Mouse (Mus musculus) forebrain, embryonic 11.5 days (tissue): ENCODE results near the gene Fntb. TPM values are rescaled to one million over a fixed set of nuclear protein-coding genes. Genes with fewer than 3 reads are reported as not detected.

Experiments
- ATAC-seq: fragments of 200-750 bp; cut with Nextera tagmentation; replicated peaks from 2 replicates; pipeline ENCODE4 v1.8.0; 2017; ENCODE audit warnings: moderate TSS enrichment; ENCODE audit not compliant: low FRiP score
- DNase-seq: peaks from one replicate; pipeline ENCODE4 v3.0.0-alpha.2; 2017; ENCODE audit warnings: low spot score
- H3K27ac ChIP-seq: fragments of 300-500 bp; sonication (generic); 2 replicates; pipeline ENCODE4 v1.5.1; 2014; ENCODE audit warnings: low read depth, low read length
- H3K27me3 ChIP-seq: fragments of 300-500 bp; sonication (generic); 2 replicates; pipeline ENCODE4 v1.6.1; 2014; ENCODE audit warnings: mild to moderate bottlenecking, low read length, mixed read lengths; ENCODE audit not compliant: control insufficient read depth, insufficient read depth
- H3K36me3 ChIP-seq: fragments of 300-500 bp; sonication (generic); 2 replicates; pipeline ENCODE4 v1.6.1; 2014; ENCODE audit warnings: mild to moderate bottlenecking, low read length, moderate library complexity, mixed read lengths; ENCODE audit not compliant: control insufficient read depth, insufficient read depth
- H3K4me1 ChIP-seq: fragments of 300-500 bp; sonication (generic); replicated peaks from 2 replicates; pipeline ENCODE4 v1.6.1; 2014; ENCODE audit warnings: low read length, mixed read lengths; ENCODE audit not compliant: control insufficient read depth, insufficient read depth
- H3K4me2 ChIP-seq: fragments of 300-500 bp; sonication (generic); 2 replicates; pipeline ENCODE4 v1.6.1; 2014; ENCODE audit warnings: low read depth, mild to moderate bottlenecking, low read length, moderate library complexity, mixed read lengths; ENCODE audit not compliant: severe bottlenecking
- H3K4me3 ChIP-seq: fragments of 300-500 bp; sonication (generic); 2 replicates; pipeline ENCODE4 v1.5.1; 2014; ENCODE audit warnings: low read depth, low read length
- H3K9ac ChIP-seq: fragments of 300-500 bp; sonication (generic); 2 replicates; pipeline ENCODE4 v1.6.1; 2014; ENCODE audit warnings: low read length
- H3K9me3 ChIP-seq: fragments of 300-500 bp; sonication (generic); 2 replicates; pipeline ENCODE4 v1.6.1; 2016; ENCODE audit warnings: low read length, mixed read lengths; ENCODE audit not compliant: control insufficient read depth
- WGBS: fragments of 180-500 bp; shearing (Covaris S2); extraction: QIAGEN DNeasy Blood & Tissue Kit; methylation state at CpG from one replicate; pipeline ENCODE4 v1.1.7; 2014; 5-methylcytosine and 5-hydroxymethylcytosine counted together
- polyA plus RNA-seq: library from polyadenylated mRNA; unstranded; fragments of >200 nt; fragmentation: Nextera tagmentation; extraction: Ambion mirVana; gene quantifications from 2 replicates; pipeline ENCODE4 v1.2.1, GENCODE M21; 2014

Gene Fntb
- polyA plus RNA-seq, 1 experiment from 2014 or later: 44.7 TPM

DNA sequence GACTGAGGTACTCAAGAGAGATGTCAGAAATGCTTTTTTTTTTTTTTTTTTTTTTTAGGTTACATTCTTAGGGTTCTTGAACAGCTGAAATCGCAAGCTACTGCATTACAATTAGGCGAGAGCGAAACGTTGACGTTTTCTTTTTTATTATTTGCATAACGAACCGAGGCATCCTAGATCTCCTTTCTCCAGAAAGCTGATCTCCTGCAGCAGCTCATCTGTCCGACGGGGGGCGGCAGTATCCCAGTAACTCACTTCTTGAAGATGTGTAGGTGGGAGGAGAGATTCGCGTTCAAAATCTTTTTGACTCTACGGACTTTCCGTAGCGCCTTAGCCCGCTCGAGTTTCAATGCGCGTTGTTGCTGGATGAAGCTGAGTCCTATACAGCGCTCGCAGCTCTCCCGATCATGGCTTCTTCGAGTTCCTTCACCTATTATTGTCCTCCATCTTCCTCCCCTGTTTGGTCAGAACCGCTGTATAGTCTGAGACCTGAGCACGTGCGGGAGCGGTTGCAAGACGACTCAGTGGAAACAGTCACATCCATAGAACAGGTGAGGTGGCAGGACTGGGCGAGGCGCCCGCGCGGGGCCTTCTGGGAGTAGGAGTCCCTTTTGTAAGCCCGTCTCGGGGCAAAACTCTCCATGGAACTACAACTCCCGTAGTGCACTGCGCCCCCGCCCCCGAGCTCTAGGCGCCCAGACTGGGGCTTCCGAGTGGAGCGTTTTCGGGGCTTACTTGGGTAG, 71.9 kb downstream of the Fntb start:
- Histone ChIP-seq H3K9me3 (no peaks in the 10 kb centered on the region), H3K4me1 (no peaks in the 10 kb centered on the region; the same call in 1 of the 2 replicates), H3K4me2 (peak overlapping the region; percentile 72), H3K27ac (no peak overlapping the region), H3K4me3 (peak overlapping the region; percentile 68), H3K27me3 (no peaks in the 10 kb centered on the region), H3K36me3 (no peaks in the 10 kb centered on the region), H3K9ac (peak overlapping the region; percentile 75)
- peak; percentile 97 for DNase-seq
- ATAC-seq: peak; percentile 99
- under 1% methylated on average over 43 of the region's 43 CpGs for WGBS

DNA sequence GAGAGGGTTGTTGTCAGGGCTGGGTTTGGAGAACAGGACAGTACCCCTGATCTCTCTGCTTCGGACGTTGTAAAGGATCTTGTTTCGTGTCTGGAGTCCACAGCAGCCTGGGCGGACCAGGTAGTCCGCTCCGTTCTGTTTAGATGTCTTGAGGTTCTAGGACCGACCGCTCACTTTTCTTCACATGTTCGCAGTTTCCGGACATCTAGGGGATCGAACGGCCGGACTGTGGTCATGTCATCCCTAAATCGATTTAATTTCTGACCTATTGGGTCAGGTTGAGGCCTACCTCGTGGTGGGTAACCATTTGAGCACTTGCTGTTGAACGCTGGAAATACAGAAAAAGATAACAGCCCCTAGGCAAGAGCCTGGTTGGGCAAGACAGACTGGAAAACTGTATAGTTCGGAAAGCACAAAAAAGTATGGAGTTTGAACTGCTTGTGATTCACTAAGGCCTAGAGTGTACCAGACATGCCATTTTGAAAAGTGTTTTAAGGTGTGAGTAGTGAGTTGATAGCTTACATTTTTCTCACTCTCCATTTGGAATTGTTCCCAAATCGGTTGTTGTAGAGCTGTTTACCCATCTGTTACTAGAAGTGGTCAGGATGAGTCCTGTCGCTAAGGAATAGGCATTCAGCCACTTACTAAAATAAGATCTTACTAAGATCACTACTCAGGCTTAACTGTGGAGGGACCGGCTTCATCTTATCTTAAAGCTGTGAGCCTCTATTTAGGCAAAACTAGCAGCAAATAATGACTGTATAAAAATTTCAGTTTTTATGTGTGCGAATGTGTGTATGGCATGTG, 72.7 kb downstream of the Fntb start:
- no peaks in the 10 kb centered on the region for H3K36me3 ChIP-seq
- 14% methylated on average over 21 of the region's 21 CpGs for WGBS
- H3K4me2 ChIP-seq: peak overlapping the region; percentile 72
- DNase-seq (no peak), ATAC-seq (no peak)
- H3K9me3 ChIP-seq: no peaks in the 10 kb centered on the region
- H3K27me3 ChIP-seq: no peaks in the 10 kb centered on the region
- H3K4me1 ChIP-seq: no peaks in the 10 kb centered on the region; the same call in 1 of the 2 replicates
- peak overlapping the region; percentile 75 for H3K9ac ChIP-seq
- peak overlapping the region; percentile 68 for H3K4me3 ChIP-seq
- H3K27ac ChIP-seq: no peak overlapping the region

DNA sequence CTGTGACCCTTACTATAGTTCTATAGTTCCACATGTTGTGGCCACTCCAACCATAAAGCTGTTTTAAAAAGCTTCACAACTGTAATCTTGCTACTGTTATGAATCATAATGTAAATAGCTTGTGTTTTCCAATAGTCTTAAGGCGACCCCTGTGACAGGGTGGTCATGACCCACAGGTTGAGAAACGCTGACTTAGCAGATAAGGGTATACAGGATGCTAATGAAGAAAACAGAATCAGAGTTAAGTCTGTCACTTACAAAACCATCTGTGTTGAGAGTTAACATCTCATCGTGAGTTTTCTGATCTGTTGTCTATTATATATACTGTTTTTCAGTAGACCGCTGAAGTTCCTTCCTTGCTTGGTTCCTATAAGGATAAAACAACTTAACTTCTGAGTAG, 73.9 kb downstream of the Fntb start:
- Histone ChIP-seq H3K9me3 (no peaks in the 10 kb centered on the region), H3K4me2 (no peak overlapping the region), H3K4me3 (no peak overlapping the region), H3K27ac (no peak overlapping the region), H3K4me1 (no peaks in the 10 kb centered on the region; the same call in 1 of the 2 replicates), H3K9ac (no peak overlapping the region), H3K27me3 (no peaks in the 10 kb centered on the region), H3K36me3 (no peaks in the 10 kb centered on the region)
- no peak for DNase-seq
- ATAC-seq: no peak
- 95% methylated on average over 4 of the region's 4 CpGs for WGBS

DNA sequence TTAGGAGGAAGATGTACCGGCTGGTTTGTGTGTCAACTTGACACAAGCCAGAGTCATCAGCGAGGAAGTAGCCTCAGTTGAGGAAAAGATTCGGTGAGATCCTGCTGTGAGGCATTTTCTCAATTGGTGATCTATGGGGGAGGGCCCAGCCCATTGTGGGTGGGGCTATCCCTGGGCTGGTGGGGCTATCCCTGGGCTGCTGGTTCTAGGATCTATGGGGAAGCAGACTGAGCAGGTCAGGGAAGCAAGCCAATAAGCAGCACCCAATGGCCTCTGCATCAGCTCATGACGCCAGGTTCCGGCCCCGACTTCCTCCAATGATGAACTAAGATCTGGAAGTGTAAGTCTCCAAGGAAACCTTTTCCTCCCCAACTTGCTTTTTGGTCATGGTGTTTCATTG, 74.7 kb downstream of the Fntb start:
- Histone ChIP-seq H3K9ac (no peak overlapping the region), H3K4me1 (no peaks in the 10 kb centered on the region; the same call in 1 of the 2 replicates), H3K4me2 (no peak overlapping the region), H3K27me3 (no peaks in the 10 kb centered on the region), H3K4me3 (no peak overlapping the region), H3K36me3 (no peaks in the 10 kb centered on the region), H3K9me3 (no peaks in the 10 kb centered on the region), H3K27ac (no peak overlapping the region)
- ATAC-seq (no peak), DNase-seq (no peak)
- WGBS: 82% methylated on average over 6 of the region's 6 CpGs

DNA sequence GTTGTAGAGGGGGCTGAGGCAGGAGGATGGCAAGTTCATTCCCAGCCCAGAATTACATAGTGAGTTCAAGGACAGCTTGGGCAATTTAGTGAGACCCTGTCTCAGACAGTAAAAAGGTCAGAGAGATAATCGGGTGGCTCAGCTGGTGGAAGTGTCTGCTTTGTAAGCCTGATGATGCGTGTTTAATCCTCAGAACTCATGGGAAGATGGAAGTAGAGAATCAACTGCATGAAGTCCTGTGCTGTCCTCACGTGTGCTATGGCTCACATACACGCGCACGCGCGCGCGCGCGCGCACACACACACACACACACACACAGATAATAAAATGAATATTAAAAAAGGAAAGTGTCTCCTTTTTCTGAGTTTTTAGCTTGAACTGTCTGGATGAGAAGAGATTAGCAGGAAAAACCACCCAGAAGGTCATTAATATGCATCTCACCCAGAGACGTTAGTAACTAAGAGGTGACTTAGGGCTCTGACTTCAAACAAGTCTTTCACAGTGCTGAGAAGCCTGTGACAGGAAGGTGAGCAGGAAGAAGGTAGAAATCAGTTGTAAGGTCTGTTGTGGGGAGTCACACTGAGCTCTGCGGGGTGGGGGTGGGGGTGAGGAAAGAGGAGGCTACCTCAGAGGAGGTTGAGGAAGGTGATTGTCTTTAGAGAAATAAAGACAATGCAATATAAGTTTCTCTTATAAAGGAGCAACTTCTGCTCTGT, 79.1 kb downstream of the Fntb start:
- 93% methylated on average over 15 of the region's 15 CpGs for WGBS
- no peak for ATAC-seq
- H3K4me1 ChIP-seq: no peaks in the 10 kb centered on the region

DNA sequence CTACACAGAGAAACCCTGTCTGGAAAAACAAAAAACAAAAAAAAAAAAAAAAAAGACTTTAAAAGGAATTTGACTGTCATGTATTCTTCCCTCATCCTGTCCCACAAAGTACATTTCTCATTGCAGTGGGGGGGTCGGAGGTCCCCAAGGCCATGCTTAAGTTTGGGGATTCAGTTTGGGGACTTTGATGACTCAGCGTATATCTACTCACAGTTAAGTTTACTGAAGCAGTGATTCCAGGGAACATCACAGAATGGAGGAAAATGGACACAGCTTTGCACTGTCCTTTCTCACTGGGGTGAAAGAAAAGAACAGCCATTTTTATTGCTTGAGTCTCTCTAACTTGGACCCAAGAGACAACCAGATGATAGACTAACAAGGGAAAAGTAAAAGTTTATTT, 87.0 kb downstream of the Fntb start:
- Histone ChIP-seq H3K9ac (no peak overlapping the region), H3K27me3 (no peaks in the 10 kb centered on the region), H3K9me3 (no peaks in the 10 kb centered on the region), H3K4me2 (no peak overlapping the region), H3K27ac (no peak overlapping the region), H3K4me1 (peaks cover 3% of the 10 kb centered on the region; the same call in 1 of the 2 replicates), H3K4me3 (no peak overlapping the region), H3K36me3 (no peaks in the 10 kb centered on the region)
- ATAC-seq (no peak), DNase-seq (no peak)
- 97% methylated on average over 2 of the region's 2 CpGs for WGBS

More for the DNA sequence above, 79.1 kb downstream of the Fntb start:
- Histone ChIP-seq H3K36me3 (no peaks in the 10 kb centered on the region), H3K27me3 (no peaks in the 10 kb centered on the region), H3K4me2 (no peak overlapping the region), H3K9ac (no peak overlapping the region), H3K4me3 (no peak overlapping the region), H3K27ac (no peak overlapping the region), H3K9me3 (no peaks in the 10 kb centered on the region)
- no peak for DNase-seq

DNA sequence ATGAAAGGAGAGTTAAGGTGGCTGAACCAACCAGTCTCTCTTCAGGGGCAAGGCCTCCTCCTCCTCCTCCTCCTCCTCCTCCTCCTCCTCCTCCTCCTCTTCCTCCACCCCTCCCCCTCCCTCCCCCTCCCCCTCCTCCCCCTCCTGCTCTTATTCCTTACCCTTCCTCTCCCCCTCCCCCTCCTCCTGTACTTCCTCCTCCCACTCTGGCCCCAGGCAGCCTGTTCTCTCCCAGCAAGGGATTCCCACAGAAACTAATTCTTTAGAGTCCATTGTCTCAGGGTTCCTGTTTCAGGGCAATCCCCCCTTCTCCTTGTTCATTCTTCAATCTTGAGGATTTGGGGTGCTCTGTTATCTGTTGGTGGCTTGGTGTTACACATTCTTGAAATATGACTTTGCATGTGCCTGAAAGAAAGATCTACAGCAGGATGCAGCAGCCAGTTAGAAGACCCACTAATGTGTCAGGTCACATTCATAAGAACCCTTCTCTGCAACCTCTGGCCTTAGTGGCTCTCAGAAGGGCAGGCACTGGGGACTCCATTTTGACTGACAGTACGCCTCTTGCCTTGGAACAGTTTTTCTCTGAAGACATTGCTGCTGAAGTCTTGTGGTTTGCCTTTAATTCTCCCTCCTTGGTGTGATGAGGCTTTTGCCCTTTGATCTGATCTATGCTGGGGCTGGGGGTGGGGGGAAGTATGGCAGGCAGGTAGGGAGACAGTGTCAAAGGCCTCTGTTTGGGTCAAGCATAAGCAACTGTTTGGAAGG, 88.2 kb downstream of the Fntb start:
- DNase-seq (no peak), ATAC-seq (no peak)
- Histone ChIP-seq H3K4me1 (peaks cover 3% of the 10 kb centered on the region; the same call in 1 of the 2 replicates), H3K27ac (no peak overlapping the region), H3K36me3 (no peaks in the 10 kb centered on the region), H3K9ac (no peak overlapping the region), H3K4me2 (no peak overlapping the region), H3K9me3 (no peaks in the 10 kb centered on the region), H3K4me3 (no peak overlapping the region), H3K27me3 (no peaks in the 10 kb centered on the region)
- WGBS: 89% methylated on average over 1 of the region's 1 CpGs

DNA sequence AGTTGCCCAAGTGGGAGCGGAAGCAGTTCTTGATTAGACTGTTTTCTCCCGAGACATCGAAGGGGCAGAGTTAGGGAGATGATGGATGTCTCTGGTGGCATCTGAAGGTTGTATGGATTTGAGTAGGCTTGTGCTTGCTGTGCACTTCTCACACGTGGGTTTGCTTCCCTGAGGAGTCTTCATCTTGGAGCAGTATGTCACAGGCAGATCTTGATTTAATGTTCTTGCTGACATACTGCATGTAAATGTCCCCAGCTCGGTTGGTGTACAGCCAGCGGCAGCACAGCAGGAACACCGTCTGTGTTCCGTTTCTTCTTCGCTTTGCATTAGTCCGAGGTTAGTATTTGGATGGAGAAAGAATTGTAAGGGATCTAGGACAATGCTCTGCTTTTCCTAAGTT, 91.7 kb downstream of the Fntb start:
- no peak for ATAC-seq
- Histone ChIP-seq H3K9me3 (no peaks in the 10 kb centered on the region), H3K4me3 (no peak overlapping the region), H3K4me1 (peaks cover 3% of the 10 kb centered on the region; the same call in 1 of the 2 replicates), H3K36me3 (no peaks in the 10 kb centered on the region), H3K9ac (no peak overlapping the region), H3K27me3 (no peaks in the 10 kb centered on the region), H3K4me2 (no peak overlapping the region), H3K27ac (no peak overlapping the region)
- no peak for DNase-seq
- WGBS: 91% methylated on average over 10 of the region's 10 CpGs
